Mouse (Mus musculus) kidney, embryonic 14.5 days (tissue): Measurements from ENCODE around the gene Mxra7. TPM values are rescaled to one million over a fixed set of nuclear protein-coding genes. Genes with fewer than 3 reads are reported as not detected.

Source experiments
- ATAC-seq: fragments of 200-750 bp; cut with Nextera tagmentation; 2 replicates; pipeline ENCODE4 v1.8.0; 2017; ENCODE audit warnings: moderate number of reproducible peaks, mild to moderate bottlenecking, moderate TSS enrichment, moderate library complexity; ENCODE audit not compliant: low FRiP score, low TSS enrichment
- H3K27ac ChIP-seq: fragments of 300-500 bp; sonication (generic); 2 replicates; pipeline ENCODE4 v1.5.1; 2014; ENCODE audit warnings: low read depth, mild to moderate bottlenecking, low read length, moderate library complexity, mixed read lengths
- H3K27me3 ChIP-seq: fragments of 300-500 bp; sonication (generic); 2 replicates; pipeline ENCODE4 v1.6.1; 2014; ENCODE audit warnings: mild to moderate bottlenecking, low read length; ENCODE audit not compliant: control insufficient read depth, insufficient read depth
- H3K36me3 ChIP-seq: fragments of 300-500 bp; sonication (generic); 2 replicates; pipeline ENCODE4 v1.6.1; 2014; ENCODE audit warnings: low read length, mixed read lengths; ENCODE audit not compliant: control insufficient read depth, insufficient read depth
- H3K4me1 ChIP-seq: fragments of 300-500 bp; sonication (generic); 2 replicates; pipeline ENCODE4 v1.6.1; 2014; ENCODE audit warnings: low read length, mixed read lengths; ENCODE audit not compliant: control insufficient read depth, insufficient read depth
- H3K4me2 ChIP-seq: fragments of 300-500 bp; sonication (generic); replicated peaks from 2 replicates; pipeline ENCODE4 v1.6.1; 2014; ENCODE audit warnings: low read depth, mild to moderate bottlenecking, low read length
- H3K4me3 ChIP-seq: fragments of 300-500 bp; sonication (generic); 2 replicates; pipeline ENCODE4 v1.5.1; 2014; ENCODE audit warnings: mild to moderate bottlenecking, low read length
- H3K9ac ChIP-seq: fragments of 300-500 bp; sonication (generic); 2 replicates; pipeline ENCODE4 v1.6.1; 2014; ENCODE audit warnings: low read depth, mild to moderate bottlenecking, low read length, moderate library complexity
- H3K9me3 ChIP-seq: fragments of 300-500 bp; sonication (generic); 2 replicates; pipeline ENCODE4 v1.6.1; 2016; ENCODE audit warnings: low read length; ENCODE audit not compliant: control insufficient read depth
- WGBS: fragments of 180-500 bp; shearing (Covaris S2); extraction: QIAGEN DNeasy Blood & Tissue Kit; methylation state at CpG from one replicate; pipeline ENCODE4 v1.1.7; 2014; 5-methylcytosine and 5-hydroxymethylcytosine counted together
- polyA plus RNA-seq: library from polyadenylated mRNA; unstranded; fragments of >200 nt; fragmentation: Nextera tagmentation; extraction: Ambion mirVana; gene quantifications from 2 replicates; pipeline ENCODE4 v1.2.1, GENCODE M21; 2014

The Mxra7 gene
- polyA plus RNA-seq, 1 experiment from 2014 or later = 16.0 TPM

- H3K27me3 ChIP-seq = no peaks in the 10 kb centered on the region
- no peak for ATAC-seq
- H3K9ac ChIP-seq = no peak overlapping the region
- no peak overlapping the region for H3K4me2 ChIP-seq
- peaks cover 32% of the 10 kb centered on the region for H3K4me1 ChIP-seq
- no peaks in the 10 kb centered on the region for H3K9me3 ChIP-seq
- H3K27ac ChIP-seq = no peak overlapping the region
- H3K4me3 ChIP-seq = no peak overlapping the region
- 98% methylated on average over 2 of the region's 2 CpGs for WGBS
- no peaks in the 10 kb centered on the region for H3K36me3 ChIP-seq
These were observed 4.6 kb downstream of the Mxra7 start for GRCm38 (mm10) chr11:116823255-116823654.

- Histone ChIP-seq H3K9ac (no peak overlapping the region), H3K27ac (no peak overlapping the region), H3K4me1 (peaks cover 32% of the 10 kb centered on the region), H3K4me2 (no peak overlapping the region), H3K36me3 (no peaks in the 10 kb centered on the region), H3K27me3 (no peaks in the 10 kb centered on the region), H3K4me3 (no peak overlapping the region), H3K9me3 (no peaks in the 10 kb centered on the region)
- no peak for ATAC-seq
- 92% methylated on average over 10 of the region's 10 CpGs for WGBS
These were observed 5.2 kb downstream of the Mxra7 start for GRCm38 (mm10) chr11:116822626-116823025.

GRCm38 (mm10) chr11:116822215-116822614, 5.6 kb downstream of the Mxra7 start:
- H3K9ac ChIP-seq = no peak overlapping the region
- no peaks in the 10 kb centered on the region for H3K27me3 ChIP-seq
- 79% methylated on average over 10 of the region's 10 CpGs for WGBS
- H3K36me3 ChIP-seq = no peaks in the 10 kb centered on the region
- no peaks in the 10 kb centered on the region for H3K9me3 ChIP-seq
- no peak overlapping the region for H3K4me2 ChIP-seq
- H3K4me1 ChIP-seq = peaks cover 29% of the 10 kb centered on the region
- no peak overlapping the region for H3K27ac ChIP-seq
- ATAC-seq = no peak
- H3K4me3 ChIP-seq = no peak overlapping the region

GRCm38 (mm10) chr11:116821057-116821940, 6.5 kb downstream of the Mxra7 start:
- H3K4me2 ChIP-seq = no peak overlapping the region
- H3K4me1 ChIP-seq = peaks cover 23% of the 10 kb centered on the region
- H3K4me3 ChIP-seq = no peak overlapping the region
- 69% methylated on average over 13 of the region's 13 CpGs for WGBS
- no peak overlapping the region for H3K27ac ChIP-seq
- H3K9ac ChIP-seq = no peak overlapping the region
- H3K9me3 ChIP-seq = no peaks in the 10 kb centered on the region
- H3K36me3 ChIP-seq = no peaks in the 10 kb centered on the region
- ATAC-seq = no peak
- H3K27me3 ChIP-seq = no peaks in the 10 kb centered on the region

GRCm38 (mm10) chr11:116819932-116820593, 7.8 kb downstream of the Mxra7 start:
- Histone ChIP-seq H3K4me2 (no peak overlapping the region), H3K27ac (no peak overlapping the region), H3K36me3 (no peaks in the 10 kb centered on the region), H3K4me1 (peaks cover 23% of the 10 kb centered on the region), H3K4me3 (no peak overlapping the region), H3K9me3 (no peaks in the 10 kb centered on the region), H3K27me3 (no peaks in the 10 kb centered on the region), H3K9ac (no peak overlapping the region)
- no peak for ATAC-seq
- 90% methylated on average over 5 of the region's 5 CpGs for WGBS

GRCm38 (mm10) chr11:116818722-116819121, 9.1 kb downstream of the Mxra7 start:
- H3K4me2 ChIP-seq = no peak overlapping the region
- no peak for ATAC-seq
- no peaks in the 10 kb centered on the region for H3K27me3 ChIP-seq
- WGBS = 41% methylated on average over 8 of the region's 8 CpGs
- H3K4me3 ChIP-seq = no peak overlapping the region
- H3K27ac ChIP-seq = no peak overlapping the region
- no peaks in the 10 kb centered on the region for H3K9me3 ChIP-seq
- H3K4me1 ChIP-seq = peaks cover 34% of the 10 kb centered on the region
- H3K36me3 ChIP-seq = no peaks in the 10 kb centered on the region
- no peak overlapping the region; the same call in 1 of the 2 replicates for H3K9ac ChIP-seq

- ATAC-seq = no peak
- Histone ChIP-seq H3K27ac (no peak overlapping the region), H3K4me1 (peaks cover 45% of the 10 kb centered on the region), H3K4me2 (no peak overlapping the region), H3K9me3 (no peaks in the 10 kb centered on the region), H3K4me3 (no peak overlapping the region), H3K36me3 (no peaks in the 10 kb centered on the region), H3K9ac (no peak overlapping the region), H3K27me3 (no peaks in the 10 kb centered on the region)
- WGBS = 96% methylated on average over 5 of the region's 5 CpGs
These were observed 10.3 kb downstream of the Mxra7 start for GRCm38 (mm10) chr11:116817567-116817966.

- Histone ChIP-seq H3K36me3 (no peaks in the 10 kb centered on the region), H3K27me3 (no peaks in the 10 kb centered on the region), H3K9me3 (no peaks in the 10 kb centered on the region), H3K4me2 (no peak overlapping the region), H3K4me1 (peaks cover 45% of the 10 kb centered on the region), H3K27ac (no peak overlapping the region), H3K4me3 (no peak overlapping the region), H3K9ac (no peak overlapping the region)
- 77% methylated on average over 5 of the region's 5 CpGs for WGBS
- ATAC-seq = no peak
These were observed 11.1 kb downstream of the Mxra7 start for GRCm38 (mm10) chr11:116816769-116817168.

- no peak overlapping the region for H3K4me2 ChIP-seq
- 24% methylated on average over 7 of the region's 7 CpGs for WGBS
- no peak overlapping the region; the same call in 1 of the 2 replicates for H3K9ac ChIP-seq
These were observed 12.9 kb downstream of the Mxra7 start for GRCm38 (mm10) chr11:116814884-116815415.

More at GRCm38 (mm10) chr11:116814884-116815415, 12.9 kb downstream of the Mxra7 start:
- H3K27ac ChIP-seq = peak overlapping the region; percentile 89
- ATAC-seq = no peak
- H3K36me3 ChIP-seq = peaks cover 4% of the 10 kb centered on the region; the same call in 1 of the 2 replicates
- no peaks in the 10 kb centered on the region for H3K27me3 ChIP-seq
- no peak overlapping the region for H3K4me3 ChIP-seq
- peaks cover 44% of the 10 kb centered on the region for H3K4me1 ChIP-seq
- no peaks in the 10 kb centered on the region for H3K9me3 ChIP-seq
